Mouse (Mus musculus) hindbrain, postnatal 0 days (tissue): Measurements from ENCODE around the gene Amz2. TPM values are rescaled to one million over a fixed set of nuclear protein-coding genes. Genes with fewer than 3 reads are reported as not detected.

Experiments
- ATAC-seq: fragments of 200-750 bp; cut with Nextera tagmentation; 2 replicates; pipeline ENCODE4 v1.8.0; 2017; ENCODE audit warnings: mild to moderate bottlenecking, moderate TSS enrichment, moderate library complexity
- DNase-seq: peaks from one replicate; pipeline ENCODE4 v3.0.0-alpha.2; 2015; ENCODE audit warnings: low spot score
- H3K27ac ChIP-seq: fragments of 300-500 bp; sonication (generic); 2 replicates; pipeline ENCODE4 v1.5.1; 2014; ENCODE audit warnings: mild to moderate bottlenecking
- H3K27me3 ChIP-seq: fragments of 300-500 bp; sonication (generic); 2 replicates; pipeline ENCODE4 v1.6.1; 2014; ENCODE audit warnings: low read length, mixed read lengths; ENCODE audit not compliant: insufficient read depth
- H3K36me3 ChIP-seq: fragments of 300-500 bp; sonication (generic); 2 replicates; pipeline ENCODE4 v1.6.1; 2014; ENCODE audit warnings: low read length, mixed read lengths; ENCODE audit not compliant: insufficient read depth
- H3K4me1 ChIP-seq: fragments of 300-500 bp; sonication (generic); 2 replicates; pipeline ENCODE4 v1.6.1; 2014; ENCODE audit warnings: antibody characterized with exemption, low read length, mixed read lengths; ENCODE audit not compliant: insufficient read depth
- H3K4me2 ChIP-seq: fragments of 300-500 bp; sonication (generic); 2 replicates; pipeline ENCODE4 v1.6.1; 2014; ENCODE audit warnings: low read depth, mild to moderate bottlenecking, low read length, moderate library complexity, mixed read lengths
- H3K4me3 ChIP-seq: fragments of 300-500 bp; sonication (generic); 2 replicates; pipeline ENCODE4 v1.5.1; 2014; ENCODE audit warnings: low read length
- H3K9ac ChIP-seq: fragments of 300-500 bp; sonication (generic); replicated peaks from 2 replicates; pipeline ENCODE4 v1.6.1; 2014; ENCODE audit warnings: mild to moderate bottlenecking, low read length, moderate library complexity, mixed read lengths
- H3K9me3 ChIP-seq: fragments of 300-500 bp; sonication (generic); 2 replicates; pipeline ENCODE4 v1.6.1; 2016; ENCODE audit warnings: low read length, mixed read lengths
- CTCF ChIP-seq: IDR thresholded peaks from 2 replicates; pipeline ENCODE4 v1.5.1; 2016; ENCODE audit warnings: antibody characterized with exemption, control low read depth, low read depth
- WGBS: fragments of 180-500 bp; shearing (Covaris S2); extraction: QIAGEN DNeasy Blood & Tissue Kit; methylation state at CpG from one replicate; pipeline ENCODE4 v1.1.7; 2014; 5-methylcytosine and 5-hydroxymethylcytosine counted together
- polyA plus RNA-seq: library from polyadenylated mRNA; unstranded; fragments of >200 nt; fragmentation: Nextera tagmentation; extraction: Ambion mirVana; gene quantifications from 2 replicates; pipeline ENCODE4 v1.2.1, GENCODE M21; 2015
- total RNA-seq: library from RNA; depleted of rRNA; stranded (reverse); fragments of >200 nt; gene quantifications from 2 replicates; pipeline ENCODE4 v1.2.3, GENCODE M21; 2014

Amz2 gene
- total and polyA plus RNA-seq, 2 experiments from 2014 or later: 38.4 to 145 TPM

DNA sequence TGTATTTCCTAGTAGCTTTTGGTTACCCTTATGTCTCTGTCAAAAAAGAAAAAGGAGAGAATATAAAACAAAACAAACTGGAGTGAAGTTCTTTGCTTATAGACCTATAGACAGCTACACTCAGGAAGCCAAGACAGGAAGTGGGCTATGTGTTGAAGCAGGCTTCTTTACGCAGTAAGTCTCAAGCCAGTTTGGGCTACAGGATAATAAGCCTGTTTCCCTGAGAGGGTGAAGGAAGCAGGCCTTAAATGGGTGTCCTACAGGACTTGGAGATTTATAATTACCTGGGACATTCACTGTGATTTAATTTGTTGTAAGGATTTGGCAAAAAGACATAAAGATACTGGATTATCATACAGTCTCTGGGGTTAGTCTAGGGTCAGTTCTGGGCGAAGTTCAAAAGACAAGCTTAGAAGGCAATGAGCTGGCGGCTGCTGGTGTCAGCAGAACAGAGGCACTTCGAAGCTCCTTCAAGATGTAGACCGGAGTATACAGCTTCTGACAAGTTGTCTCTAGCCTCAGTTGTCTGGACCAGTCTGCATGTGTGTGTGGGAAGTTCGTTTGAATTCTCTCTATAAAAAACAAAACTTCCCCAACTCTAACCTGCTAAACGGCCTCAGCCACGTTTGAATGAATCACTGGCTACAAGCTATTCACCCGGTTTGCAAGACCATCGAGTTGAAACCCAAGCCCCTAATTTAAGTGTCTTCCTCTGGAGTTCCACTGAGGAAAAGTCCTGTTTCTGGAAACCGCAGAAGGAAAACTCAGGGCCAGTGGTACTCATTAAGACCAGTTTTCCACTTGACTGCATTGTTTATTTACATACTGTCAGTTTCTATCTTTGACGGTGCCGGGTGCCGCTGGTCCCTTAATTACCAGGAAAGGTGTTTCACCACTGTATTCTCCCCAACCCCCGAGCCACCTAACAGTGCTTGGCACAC lies 45.4 kb downstream of the Amz2 start:
- Histone ChIP-seq H3K36me3 (no peaks in the 10 kb centered on the region), H3K27ac (no peak overlapping the region), H3K9ac (0 out of 2 replicates have a peak overlapping the region, but pooled peaks have one; percentile 97), H3K4me2 (peak overlapping the region; percentile 92), H3K4me3 (peak overlapping the region; percentile 85), H3K4me1 (peaks cover 3% of the 10 kb centered on the region; the same call in 1 of the 2 replicates), H3K9me3 (no peaks in the 10 kb centered on the region), H3K27me3 (no peaks in the 10 kb centered on the region)
- WGBS: 35% methylated on average over 15 of the region's 15 CpGs
- ATAC-seq (no peak), DNase-seq (no peak)
- no peak for TF ChIP-seq CTCF

DNA sequence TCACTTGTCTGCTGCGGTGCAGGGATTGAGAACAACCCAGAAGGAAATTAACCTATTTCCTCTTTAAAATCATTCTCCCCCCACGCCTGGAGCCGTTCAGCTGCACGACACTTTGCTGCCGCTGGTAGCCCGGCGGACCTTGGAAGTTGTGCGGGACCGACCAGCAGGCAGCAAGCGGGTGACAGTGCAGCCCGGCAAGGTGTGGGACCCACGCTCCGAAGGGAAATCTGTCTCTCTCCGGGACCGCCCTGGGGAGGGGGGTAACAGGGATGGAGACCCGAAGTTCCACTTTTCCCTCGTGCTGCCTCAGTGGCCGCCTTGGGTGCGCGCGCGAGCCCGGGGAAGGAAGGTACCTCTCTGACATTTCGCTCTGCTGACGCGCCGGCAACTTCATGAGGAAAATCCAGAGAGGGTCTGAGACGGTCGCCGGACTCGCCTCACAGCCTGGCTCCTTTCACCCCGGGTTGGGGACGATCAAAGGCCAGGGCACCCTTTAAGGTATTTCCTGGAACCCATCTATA lies 46.5 kb downstream of the Amz2 start:
- no peaks in the 10 kb centered on the region for H3K9me3 ChIP-seq
- H3K36me3 ChIP-seq: no peaks in the 10 kb centered on the region
- peak overlapping the region; percentile 96; the same call in 1 of the 2 replicates for H3K27ac ChIP-seq
- H3K4me2 ChIP-seq: peak overlapping the region; percentile 92
- ATAC-seq: no peak
- H3K4me1 ChIP-seq: peaks cover 3% of the 10 kb centered on the region; the same call in 1 of the 2 replicates
- TF ChIP-seq CTCF: no peak; the same call in 1 of the 2 replicates
- peak overlapping the region; percentile 85 for H3K4me3 ChIP-seq
- H3K9ac ChIP-seq: peak overlapping the region; percentile 97
- H3K27me3 ChIP-seq: no peaks in the 10 kb centered on the region
- under 1% methylated on average over 33 of the region's 33 CpGs for WGBS
- peak; percentile 21 for DNase-seq

DNA sequence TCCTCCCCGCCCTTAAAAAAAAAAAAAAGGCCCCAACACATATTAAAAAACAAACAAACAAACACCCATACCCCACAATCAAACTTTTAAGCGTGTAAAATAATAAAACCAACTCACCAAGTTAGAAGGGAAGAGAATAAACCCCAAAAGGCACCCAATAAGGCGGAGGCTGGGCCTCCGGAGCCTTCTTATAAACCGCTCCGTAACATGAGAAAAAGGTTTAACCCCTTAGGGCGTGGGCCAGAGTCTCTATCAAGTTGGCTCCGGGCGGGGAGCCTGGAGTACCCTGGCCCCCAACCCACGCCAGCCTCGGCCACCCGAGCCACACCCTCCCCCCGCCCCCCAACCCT lies 47.0 kb downstream of the Amz2 start:
- Histone ChIP-seq H3K9ac (peak overlapping the region; percentile 97), H3K4me1 (peaks cover 3% of the 10 kb centered on the region; the same call in 1 of the 2 replicates), H3K9me3 (no peaks in the 10 kb centered on the region), H3K36me3 (no peaks in the 10 kb centered on the region), H3K4me3 (peak overlapping the region; percentile 85), H3K27ac (peak overlapping the region; percentile 96), H3K4me2 (peak overlapping the region; percentile 92), H3K27me3 (no peaks in the 10 kb centered on the region)
- WGBS: under 1% methylated on average over 9 of the region's 13 CpGs
- TF ChIP-seq CTCF: no peak
- no peak for DNase-seq
- ATAC-seq: peak; percentile 62; the same call in 1 of the 2 replicates

DNA sequence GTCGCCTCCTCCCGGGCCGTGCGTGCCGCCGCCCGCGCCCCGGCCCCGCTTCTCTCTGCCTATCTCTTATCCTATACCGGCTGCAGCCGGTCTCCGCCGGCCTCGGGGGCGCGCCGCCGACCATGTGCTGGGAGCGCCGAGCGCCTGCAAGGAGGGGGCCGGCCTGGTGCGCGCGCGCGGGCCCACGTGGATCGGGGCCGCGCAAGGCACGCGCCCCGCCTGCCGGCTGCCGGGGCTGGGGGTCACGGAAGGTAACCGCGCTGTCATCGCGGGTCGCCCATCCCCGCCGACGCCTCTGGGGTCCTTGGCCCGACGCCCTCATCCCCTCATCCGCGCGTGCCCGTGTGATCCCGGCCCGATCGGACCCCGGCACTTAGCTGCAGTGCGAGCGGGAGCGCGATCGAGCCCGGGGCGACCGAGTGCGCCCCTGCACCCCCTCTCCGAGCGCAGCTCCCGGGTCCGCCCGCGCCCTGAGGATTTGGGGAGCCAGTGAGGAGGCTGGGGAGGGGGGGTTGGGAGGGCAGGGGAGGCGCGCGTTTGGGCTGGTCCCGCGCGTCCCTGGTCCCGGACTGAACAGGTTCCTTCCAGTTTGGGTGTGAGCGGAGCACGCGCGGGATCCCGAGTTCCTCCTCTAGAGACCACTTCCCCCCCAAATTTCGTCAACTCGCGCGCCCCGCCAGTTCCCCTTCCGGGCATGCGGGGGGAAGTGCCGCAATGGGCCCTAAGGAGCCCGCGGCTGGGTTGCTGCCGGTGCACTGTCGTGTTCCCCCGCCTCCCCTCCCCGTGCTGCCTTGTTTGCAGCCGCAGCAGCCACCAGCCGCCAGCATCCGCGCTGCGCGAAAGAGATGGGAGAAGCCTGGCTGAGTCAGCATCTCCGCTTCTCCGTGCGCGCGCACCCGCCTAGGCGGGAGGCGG lies 47.7 kb downstream of the Amz2 start, which contains the start of the genes Arsg and Slc16a6:
Arsg (plus strand) TSS at position 204 of the 915 bp plus-strand sequence.
Slc16a6 (minus strand) TSS at position 428 of the 915 bp plus-strand sequence.
- Histone ChIP-seq H3K27me3 (no peaks in the 10 kb centered on the region), H3K4me1 (peaks cover 3% of the 10 kb centered on the region; the same call in 1 of the 2 replicates), H3K9ac (peak within 1 kb of the TSS; percentile 97), H3K4me3 (peak within 1 kb of the TSS; percentile 85), H3K4me2 (peak within 1 kb of the TSS; percentile 92), H3K27ac (peak within 1 kb of the TSS; percentile 96), H3K9me3 (no peaks in the 10 kb centered on the region), H3K36me3 (no peaks in the 10 kb centered on the region)
- WGBS: under 1% methylated on average over 93 of the region's 111 CpGs
- DNase-seq: peak; percentile 94
- no peak for TF ChIP-seq CTCF
- peak; percentile 91 for ATAC-seq

DNA sequence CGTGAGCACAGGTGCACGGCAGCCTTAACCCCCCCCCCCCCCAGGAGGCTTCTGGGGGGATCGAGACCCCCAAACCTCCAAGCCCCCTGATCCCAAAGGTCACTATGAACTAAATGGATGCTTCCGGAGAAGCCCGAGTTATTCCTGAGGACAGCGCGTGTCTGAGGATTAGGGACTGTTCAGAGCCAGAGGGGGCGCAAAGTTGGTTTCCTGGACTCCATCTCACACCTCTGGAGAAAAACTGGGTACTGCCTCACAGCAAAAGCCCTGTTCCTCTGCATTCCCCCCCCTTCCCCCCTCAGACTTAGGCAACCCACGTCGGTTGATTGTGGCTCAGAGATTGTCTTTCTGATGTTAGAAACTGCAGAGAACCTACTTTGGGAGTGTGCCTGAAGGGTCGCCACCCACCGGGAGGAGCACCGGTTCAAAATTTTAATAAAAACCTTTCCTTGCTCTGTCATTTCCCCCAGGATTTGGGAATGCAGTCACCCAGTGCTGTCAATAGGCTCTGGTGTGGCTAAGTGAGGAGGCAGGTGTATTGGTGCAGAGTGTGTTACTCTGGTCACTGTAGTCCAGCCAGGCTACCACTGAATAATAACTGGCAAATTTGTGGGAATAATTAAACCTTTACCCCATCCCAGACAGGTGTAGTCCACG lies 48.5 kb downstream of the Amz2 start:
- H3K4me3 ChIP-seq: peak overlapping the region; percentile 85
- peaks cover 3% of the 10 kb centered on the region; the same call in 1 of the 2 replicates for H3K4me1 ChIP-seq
- no peaks in the 10 kb centered on the region for H3K9me3 ChIP-seq
- no peaks in the 10 kb centered on the region for H3K36me3 ChIP-seq
- ATAC-seq (peak; percentile 36), DNase-seq (no peak)
- H3K4me2 ChIP-seq: peak overlapping the region; percentile 92
- WGBS: 10% methylated on average over 11 of the region's 14 CpGs
- peak; percentile 41 for TF ChIP-seq CTCF
- H3K27ac ChIP-seq: peak overlapping the region; percentile 96
- no peaks in the 10 kb centered on the region for H3K27me3 ChIP-seq
- H3K9ac ChIP-seq: peak overlapping the region; percentile 97
